Mouse (Mus musculus) c-Kit-positive CD71-positive TER-119-positive erythroid progenitor cells, embryonic 14.5 days (primary cell): ENCODE results near the gene Schip1.

Experiments used
- DNase-seq: peaks from one replicate; pipeline ENCODE4 v3.0.0-alpha.2; 2013; ENCODE audit warnings: low spot score

Schip1 gene

GRCm38 (mm10) chr3:68615042-68615810, 550.6 kb downstream of the Schip1 start:
- DNase-seq: peak; percentile 14

- DNase-seq: peak; percentile 3
These were observed 551.8 kb downstream of the Schip1 start for GRCm38 (mm10) chr3:68616363-68616762.

GRCm38 (mm10) chr3:68617708-68618107, 553.1 kb downstream of the Schip1 start:
- DNase-seq: no peak

GRCm38 (mm10) chr3:68619097-68619496, 554.5 kb downstream of the Schip1 start:
- no peak for DNase-seq

GRCm38 (mm10) chr3:68621971-68622370, 557.4 kb downstream of the Schip1 start:
- no peak for DNase-seq

GRCm38 (mm10) chr3:68623036-68623435, 558.4 kb downstream of the Schip1 start:
- DNase-seq: no peak

- DNase-seq: no peak
These were observed 559.9 kb downstream of the Schip1 start for GRCm38 (mm10) chr3:68624471-68624870.

GRCm38 (mm10) chr3:68630261-68630660, 565.7 kb downstream of the Schip1 start:
- DNase-seq: no peak

- DNase-seq: no peak
These were observed 566.2 kb downstream of the Schip1 start for GRCm38 (mm10) chr3:68630821-68631220.

GRCm38 (mm10) chr3:68632714-68633113, 568.1 kb downstream of the Schip1 start:
- DNase-seq: no peak

GRCm38 (mm10) chr3:68633577-68633976, 569.0 kb downstream of the Schip1 start:
- no peak for DNase-seq

- DNase-seq: no peak
These were observed 573.4 kb downstream of the Schip1 start for GRCm38 (mm10) chr3:68637960-68638359.

- no peak for DNase-seq
These were observed 574.1 kb downstream of the Schip1 start for GRCm38 (mm10) chr3:68638703-68639102.

- no peak for DNase-seq
These were observed 578.3 kb downstream of the Schip1 start for GRCm38 (mm10) chr3:68642935-68643334.

- no peak for DNase-seq
These were observed 582.0 kb downstream of the Schip1 start for GRCm38 (mm10) chr3:68646387-68647130.

- DNase-seq: no peak
These were observed 582.7 kb downstream of the Schip1 start for GRCm38 (mm10) chr3:68647282-68647681.

GRCm38 (mm10) chr3:68650251-68650650, 585.6 kb downstream of the Schip1 start:
- DNase-seq: no peak

- DNase-seq: no peak
These were observed 592.2 kb downstream of the Schip1 start for GRCm38 (mm10) chr3:68656607-68657352.

GRCm38 (mm10) chr3:68657589-68658245, 593.1 kb downstream of the Schip1 start:
- no peak for DNase-seq

- no peak for DNase-seq
These were observed 595.4 kb downstream of the Schip1 start for GRCm38 (mm10) chr3:68659996-68660395.

- DNase-seq: no peak
These were observed 595.9 kb downstream of the Schip1 start for GRCm38 (mm10) chr3:68660538-68660937.

GRCm38 (mm10) chr3:68662386-68662785, 597.8 kb downstream of the Schip1 start:
- DNase-seq: no peak
